Mouse (Mus musculus): Measurements from ENCODE around the gene Carnmt1.
A peak's percentile ranks its signal among the peaks of the same experiment; 100 is the strongest.

Carnmt1 gene

DNA sequence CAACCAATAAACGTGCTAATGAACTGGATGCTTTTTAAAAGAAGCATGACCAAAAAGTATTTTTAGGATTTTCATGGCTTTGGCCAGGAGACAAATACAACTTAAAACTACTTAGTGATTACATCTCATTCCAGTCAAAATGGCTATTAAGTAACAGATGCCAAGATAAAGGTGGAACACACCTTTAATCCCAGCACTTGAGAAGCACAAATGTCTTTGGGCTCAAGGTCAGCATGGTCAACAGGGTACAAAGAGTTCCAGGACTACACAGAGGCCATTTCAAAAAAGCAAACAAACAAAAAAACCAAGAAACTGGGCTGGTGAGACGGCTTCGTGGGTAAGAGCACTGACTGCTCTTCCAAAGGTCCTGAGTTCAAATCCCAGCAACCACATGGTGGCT, 49.8 kb downstream of the Carnmt1 start:
- no peak for DNase-seq

GRCm38 (mm10) chr19:18725186-18725585, 54.6 kb downstream of the Carnmt1 start:
- no peak for DNase-seq

GRCm38 (mm10) chr19:18730255-18730654, 59.7 kb downstream of the Carnmt1 start:
- DNase-seq: no peak

DNA sequence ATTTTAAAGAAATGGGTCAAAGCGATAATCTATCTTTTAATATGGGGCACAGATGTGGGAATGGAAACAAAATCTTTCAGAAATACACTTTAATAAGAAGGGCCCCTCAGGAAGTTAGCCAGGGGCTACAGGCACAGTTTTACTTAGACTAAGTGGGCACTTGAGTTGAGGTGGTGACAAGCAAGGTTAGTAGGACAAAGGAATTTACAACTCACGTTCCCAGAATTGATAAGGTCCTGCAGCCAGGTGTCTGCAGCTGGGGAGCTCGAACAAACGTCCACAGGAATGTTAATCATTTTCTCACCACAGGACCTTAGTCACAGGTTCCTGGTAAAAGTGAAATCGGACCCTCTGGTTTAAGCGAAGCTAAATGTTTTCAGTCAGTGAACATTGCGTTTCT, 60.5 kb downstream of the Carnmt1 start:
- no peak for DNase-seq

GRCm38 (mm10) chr19:18735901-18736300, 65.3 kb downstream of the Carnmt1 start:
- DNase-seq: no peak

GRCm38 (mm10) chr19:18739146-18739545, 68.6 kb downstream of the Carnmt1 start:
- DNase-seq: no peak

GRCm38 (mm10) chr19:18743946-18744345, 73.4 kb downstream of the Carnmt1 start:
- no peak for DNase-seq

- no peak for DNase-seq
Measured at GRCm38 (mm10) chr19:18746576-18747340, 76.2 kb downstream of the Carnmt1 start.

DNA sequence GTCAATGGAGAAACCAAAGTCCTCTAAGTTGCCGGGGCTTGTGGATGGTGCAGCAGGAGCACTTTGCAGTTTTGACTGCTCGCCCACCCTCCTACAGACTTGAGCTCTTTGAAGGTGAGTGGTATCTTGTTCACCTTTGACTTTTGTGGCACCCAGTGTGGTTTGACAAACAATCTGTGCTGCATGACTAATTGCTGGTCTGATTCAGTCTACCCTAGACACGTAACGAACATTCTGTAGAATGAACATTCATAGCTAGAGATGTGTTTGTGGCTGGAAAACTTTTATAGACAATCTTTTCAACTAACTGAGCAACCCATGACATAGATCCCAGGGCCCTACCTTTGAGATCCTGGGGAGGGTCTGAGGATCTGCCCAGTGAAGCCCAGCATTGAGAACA, 76.8 kb downstream of the Carnmt1 start:
- DNase-seq: no peak

DNA sequence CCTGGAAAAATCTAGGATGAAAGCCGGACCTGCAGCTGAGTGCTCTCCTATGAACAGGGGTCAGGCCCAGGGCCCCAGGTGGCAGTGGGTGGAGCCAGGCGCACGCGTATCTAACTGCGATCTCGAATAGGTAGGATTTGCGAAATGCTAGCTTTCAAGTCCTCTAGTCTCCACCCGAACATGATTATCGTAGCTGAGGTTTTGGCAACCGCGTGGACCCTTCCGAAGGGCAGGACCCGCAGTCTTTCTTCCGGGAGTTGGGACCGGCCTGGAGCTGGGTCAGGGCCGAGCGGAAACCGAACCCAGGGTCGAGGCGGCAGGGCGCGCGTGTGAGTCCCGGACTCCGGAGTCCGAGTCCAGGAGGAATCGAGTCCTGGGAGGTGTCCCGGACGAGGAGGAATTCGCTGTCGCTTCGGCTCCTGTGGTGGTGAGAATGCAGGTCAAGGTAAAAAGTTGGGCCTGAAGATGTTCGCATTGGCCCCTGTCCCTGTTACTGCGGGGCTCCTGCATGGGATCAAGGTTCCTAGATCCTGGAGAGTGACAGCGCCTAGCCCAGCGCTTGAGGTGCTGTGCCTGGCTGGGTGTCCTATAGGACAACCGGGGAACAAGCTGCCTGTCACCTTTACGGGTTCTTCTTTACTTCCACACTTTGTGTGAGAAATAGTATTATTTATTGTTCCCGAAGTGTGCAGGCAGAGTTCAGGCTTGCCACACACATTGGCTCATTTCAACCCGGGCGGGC, 79.2 kb downstream of the Carnmt1 start, which contains the start of gene Trpm6:
Trpm6 (plus strand) TSS at position 386 of the 742 bp plus-strand sequence.
- peak; percentile 18 for DNase-seq
